Mouse (Mus musculus) neural tube, embryonic 13.5 days (tissue): ENCODE results near the gene Sorbs1. TPM values are rescaled to one million over a fixed set of nuclear protein-coding genes. Genes with fewer than 3 reads are reported as not detected.

ENCODE experiments used
- ATAC-seq: fragments of 200-750 bp; cut with Nextera tagmentation; 2 replicates; pipeline ENCODE4 v1.8.0; 2017; ENCODE audit warnings: low read depth, mild to moderate bottlenecking, moderate TSS enrichment, moderate library complexity
- H3K27ac ChIP-seq: fragments of 300-500 bp; sonication (generic); replicated peaks from 2 replicates; pipeline ENCODE4 v1.5.1; 2015; ENCODE audit warnings: moderate library complexity, mild to moderate bottlenecking, inconsistent platforms
- H3K27me3 ChIP-seq: fragments of 300-500 bp; sonication (generic); 2 replicates; pipeline ENCODE4 v1.6.1; 2015; ENCODE audit warnings: mild to moderate bottlenecking, inconsistent platforms
- H3K36me3 ChIP-seq: fragments of 300-500 bp; sonication (generic); 2 replicates; pipeline ENCODE4 v1.6.1; 2015; ENCODE audit warnings: mild to moderate bottlenecking, inconsistent platforms
- H3K4me1 ChIP-seq: fragments of 300-500 bp; sonication (generic); replicated peaks from 2 replicates; pipeline ENCODE4 v1.6.1; 2015; ENCODE audit warnings: inconsistent platforms
- H3K4me2 ChIP-seq: fragments of 300-500 bp; sonication (generic); 2 replicates; pipeline ENCODE4 v1.6.1; 2015; ENCODE audit warnings: inconsistent platforms, mild to moderate bottlenecking, moderate library complexity
- H3K4me3 ChIP-seq: fragments of 300-500 bp; sonication (generic); 2 replicates; pipeline ENCODE4 v1.5.1; 2015; ENCODE audit warnings: mild to moderate bottlenecking, inconsistent platforms
- H3K9ac ChIP-seq: fragments of 300-500 bp; sonication (generic); 2 replicates; pipeline ENCODE4 v1.6.1; 2015; ENCODE audit warnings: moderate library complexity, mild to moderate bottlenecking, inconsistent platforms
- H3K9me3 ChIP-seq: fragments of 300-500 bp; sonication (generic); 2 replicates; pipeline ENCODE4 v1.6.1; 2016; ENCODE audit warnings: inconsistent platforms
- WGBS: fragments of 180-500 bp; shearing (Covaris S2); methylation state at CpG from one replicate; pipeline ENCODE4 v1.1.7; 2015; 5-methylcytosine and 5-hydroxymethylcytosine counted together
- polyA plus RNA-seq: library from polyadenylated mRNA; unstranded; fragments of >200 nt; fragmentation: Nextera tagmentation; extraction: Ambion mirVana; gene quantifications from 2 replicates; pipeline ENCODE4 v1.2.1, GENCODE M21; 2015

Sorbs1 gene
- polyA plus RNA-seq, 1 experiment from 2014 or later = 105 TPM

DNA sequence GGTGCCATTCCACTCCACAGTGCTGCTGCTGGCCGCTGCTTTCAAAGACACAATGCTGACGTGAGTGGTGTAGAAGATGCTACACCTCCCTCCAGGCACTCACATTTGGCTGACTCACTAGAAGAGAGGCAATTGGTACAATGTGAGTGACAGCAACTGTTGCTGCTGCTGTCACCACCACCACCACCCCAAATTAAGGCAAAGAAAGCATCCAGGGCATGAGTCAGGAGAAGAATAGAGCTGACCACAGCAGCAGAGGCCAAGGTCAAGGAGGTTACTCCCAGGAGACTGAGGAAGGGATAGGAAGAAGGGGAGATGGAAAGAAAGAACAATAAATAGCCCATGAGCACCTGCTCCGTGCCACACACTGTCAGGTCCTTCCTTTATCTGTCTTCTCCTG lies 84.4 kb downstream of the Sorbs1 start:
- no peak overlapping the region for H3K27ac ChIP-seq
- WGBS = 87% methylated on average over 3 of the region's 3 CpGs
- no peaks in the 10 kb centered on the region for H3K27me3 ChIP-seq
- H3K4me2 ChIP-seq = no peak overlapping the region
- H3K36me3 ChIP-seq = no peaks in the 10 kb centered on the region
- ATAC-seq = no peak
- H3K4me3 ChIP-seq = no peak overlapping the region
- peaks cover 36% of the 10 kb centered on the region for H3K4me1 ChIP-seq
- no peaks in the 10 kb centered on the region for H3K9me3 ChIP-seq
- no peak overlapping the region for H3K9ac ChIP-seq

- no peaks in the 10 kb centered on the region for H3K36me3 ChIP-seq
- H3K27me3 ChIP-seq = no peaks in the 10 kb centered on the region
- H3K27ac ChIP-seq = peak overlapping the region; percentile 64
- no peaks in the 10 kb centered on the region for H3K9me3 ChIP-seq
- H3K9ac ChIP-seq = no peak overlapping the region
- H3K4me3 ChIP-seq = no peak overlapping the region
- peak; percentile 83 for ATAC-seq
- peaks cover 27% of the 10 kb centered on the region for H3K4me1 ChIP-seq
- H3K4me2 ChIP-seq = no peak overlapping the region
- 81% methylated on average over 16 of the region's 16 CpGs for WGBS
Observed at GRCm38 (mm10) chr19:40426103-40426960, 87.2 kb downstream of the Sorbs1 start.

DNA sequence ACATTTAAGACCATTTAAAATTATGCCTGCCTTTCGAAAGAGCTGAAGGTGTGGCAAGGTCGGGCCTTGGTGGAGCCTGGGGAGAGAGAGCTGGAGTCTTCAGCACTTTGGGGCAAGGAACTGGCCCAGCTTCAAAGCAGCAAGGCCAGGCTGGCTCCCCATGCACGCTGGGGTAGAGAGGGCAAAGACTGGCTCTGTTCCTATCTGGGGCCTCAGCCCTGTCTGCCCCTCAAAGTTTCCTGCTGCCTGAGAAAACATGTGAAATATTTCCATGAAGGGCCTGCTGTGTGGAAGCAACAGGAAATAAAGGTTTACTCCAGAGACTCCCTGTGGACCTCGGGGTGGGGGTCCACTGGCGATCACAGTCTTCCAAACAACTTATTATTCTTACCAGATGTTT lies 88.3 kb downstream of the Sorbs1 start:
- Histone ChIP-seq H3K9me3 (no peaks in the 10 kb centered on the region), H3K27me3 (no peaks in the 10 kb centered on the region), H3K4me3 (no peak overlapping the region), H3K27ac (peak overlapping the region; percentile 64), H3K9ac (no peak overlapping the region), H3K4me1 (peaks cover 33% of the 10 kb centered on the region), H3K36me3 (no peaks in the 10 kb centered on the region), H3K4me2 (no peak overlapping the region)
- no peak for ATAC-seq
- 62% methylated on average over 5 of the region's 5 CpGs for WGBS

- no peaks in the 10 kb centered on the region for H3K27me3 ChIP-seq
- H3K4me2 ChIP-seq = no peak overlapping the region
- no peak overlapping the region for H3K27ac ChIP-seq
- H3K9me3 ChIP-seq = no peaks in the 10 kb centered on the region
- H3K9ac ChIP-seq = no peak overlapping the region
- WGBS = 43% methylated on average over 7 of the region's 7 CpGs
- H3K36me3 ChIP-seq = no peaks in the 10 kb centered on the region
- H3K4me1 ChIP-seq = peaks cover 18% of the 10 kb centered on the region
- H3K4me3 ChIP-seq = no peak overlapping the region
- ATAC-seq = no peak
Observed at GRCm38 (mm10) chr19:40421037-40421436, 92.5 kb downstream of the Sorbs1 start.

DNA sequence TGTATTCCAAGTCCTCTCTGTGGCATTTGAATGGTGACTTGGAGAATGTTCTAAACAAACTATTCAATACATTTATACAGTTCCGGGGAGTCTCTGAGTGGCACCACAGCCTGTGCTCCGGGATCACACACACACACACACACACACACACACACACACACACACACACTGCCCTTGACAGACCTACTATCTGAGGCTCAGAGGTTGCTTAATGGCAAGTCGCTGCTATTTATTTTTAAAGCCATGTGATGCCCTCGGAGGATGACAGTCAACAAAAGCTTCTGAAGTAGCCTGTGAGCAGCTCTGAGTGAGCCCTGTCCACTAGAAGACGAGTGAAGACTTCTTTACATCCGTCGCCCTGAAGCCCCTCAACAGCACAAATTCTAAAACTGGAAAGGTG lies 94.3 kb downstream of the Sorbs1 start:
- Histone ChIP-seq H3K4me2 (no peak overlapping the region), H3K36me3 (no peaks in the 10 kb centered on the region), H3K9me3 (no peaks in the 10 kb centered on the region), H3K9ac (no peak overlapping the region), H3K27me3 (no peaks in the 10 kb centered on the region), H3K4me3 (no peak overlapping the region), H3K4me1 (peaks cover 16% of the 10 kb centered on the region), H3K27ac (no peak overlapping the region)
- no peak for ATAC-seq
- WGBS = 80% methylated on average over 7 of the region's 7 CpGs

- no peaks in the 10 kb centered on the region for H3K9me3 ChIP-seq
- no peak overlapping the region for H3K27ac ChIP-seq
- H3K4me2 ChIP-seq = no peak overlapping the region
- peaks cover 16% of the 10 kb centered on the region for H3K4me1 ChIP-seq
- H3K4me3 ChIP-seq = no peak overlapping the region
- 85% methylated on average over 8 of the region's 8 CpGs for WGBS
- H3K36me3 ChIP-seq = no peaks in the 10 kb centered on the region
- no peak for ATAC-seq
- H3K27me3 ChIP-seq = no peaks in the 10 kb centered on the region
- H3K9ac ChIP-seq = no peak overlapping the region
Observed at GRCm38 (mm10) chr19:40417155-40417821, 96.3 kb downstream of the Sorbs1 start.

GRCm38 (mm10) chr19:40415725-40416124 lies 97.9 kb downstream of the Sorbs1 start:
- Histone ChIP-seq H3K4me3 (no peak overlapping the region), H3K27me3 (no peaks in the 10 kb centered on the region), H3K4me2 (no peak overlapping the region), H3K9ac (no peak overlapping the region), H3K27ac (no peak overlapping the region), H3K4me1 (peaks cover 15% of the 10 kb centered on the region), H3K9me3 (no peaks in the 10 kb centered on the region), H3K36me3 (no peaks in the 10 kb centered on the region)
- ATAC-seq = no peak
- 87% methylated on average over 1 of the region's 1 CpGs for WGBS

GRCm38 (mm10) chr19:40414798-40415475 lies 98.6 kb downstream of the Sorbs1 start:
- peaks cover 19% of the 10 kb centered on the region for H3K4me1 ChIP-seq
- no peaks in the 10 kb centered on the region for H3K27me3 ChIP-seq
- no peaks in the 10 kb centered on the region for H3K9me3 ChIP-seq
- H3K4me2 ChIP-seq = no peak overlapping the region
- ATAC-seq = no peak
- no peaks in the 10 kb centered on the region for H3K36me3 ChIP-seq
- no peak overlapping the region for H3K9ac ChIP-seq
- no peak overlapping the region for H3K4me3 ChIP-seq
- H3K27ac ChIP-seq = peak overlapping the region; percentile 67
- 61% methylated on average over 11 of the region's 11 CpGs for WGBS

GRCm38 (mm10) chr19:40414386-40414785 lies 99.2 kb downstream of the Sorbs1 start:
- Histone ChIP-seq H3K9me3 (no peaks in the 10 kb centered on the region), H3K4me1 (peaks cover 19% of the 10 kb centered on the region), H3K27me3 (no peaks in the 10 kb centered on the region), H3K4me3 (no peak overlapping the region), H3K4me2 (no peak overlapping the region), H3K36me3 (no peaks in the 10 kb centered on the region), H3K27ac (no peak overlapping the region; the same call in 1 of the 2 replicates), H3K9ac (no peak overlapping the region)
- no peak for ATAC-seq
- WGBS = 72% methylated on average over 6 of the region's 6 CpGs

DNA sequence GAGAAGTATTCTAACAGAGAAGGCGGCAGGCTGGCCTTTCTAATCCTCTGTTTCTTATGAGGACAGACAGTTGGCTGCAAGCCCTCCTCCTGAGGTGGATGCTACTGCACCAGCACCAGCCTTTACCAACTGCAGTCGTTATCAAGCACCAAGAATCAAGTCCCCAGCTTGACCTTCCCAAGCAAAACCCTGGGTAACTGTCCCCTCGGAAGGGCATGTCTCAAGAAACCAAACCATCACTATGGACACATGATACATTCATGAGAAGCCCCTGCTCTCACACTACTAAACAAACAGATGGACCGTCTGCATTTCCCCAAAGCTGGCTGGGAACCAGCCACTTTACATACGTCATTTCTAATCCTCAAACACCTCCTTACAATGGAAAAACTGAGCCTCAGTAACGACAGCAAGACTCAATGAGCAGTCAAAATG lies 102.2 kb downstream of the Sorbs1 start:
- Histone ChIP-seq H3K27me3 (no peaks in the 10 kb centered on the region), H3K36me3 (no peaks in the 10 kb centered on the region), H3K9ac (no peak overlapping the region), H3K4me1 (peaks cover 19% of the 10 kb centered on the region), H3K4me2 (no peak overlapping the region), H3K27ac (no peak overlapping the region; the same call in 1 of the 2 replicates), H3K4me3 (no peak overlapping the region), H3K9me3 (no peaks in the 10 kb centered on the region)
- ATAC-seq = no peak
- 66% methylated on average over 6 of the region's 6 CpGs for WGBS

DNA sequence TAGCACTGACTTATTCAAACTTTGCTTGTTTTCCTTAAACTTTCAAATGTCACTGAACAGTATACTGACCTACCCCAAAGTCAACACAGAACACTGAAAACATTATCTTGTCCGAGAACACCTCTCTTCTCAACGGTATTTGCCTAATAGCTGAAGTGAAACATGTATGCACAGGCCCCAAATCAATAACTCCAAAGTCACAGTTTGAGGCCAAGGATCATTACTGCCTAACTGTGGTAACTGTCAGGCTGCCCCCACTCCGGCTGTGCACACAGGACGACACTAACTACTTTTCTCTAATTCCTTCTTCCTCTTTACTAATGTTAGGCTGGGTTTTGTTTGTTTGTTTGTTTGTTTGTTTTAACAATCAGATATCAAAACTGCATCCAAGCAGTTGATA lies 103.1 kb downstream of the Sorbs1 start:
- 83% methylated on average over 4 of the region's 4 CpGs for WGBS
- Histone ChIP-seq H3K4me3 (no peak overlapping the region), H3K9me3 (no peaks in the 10 kb centered on the region), H3K36me3 (no peaks in the 10 kb centered on the region), H3K4me1 (peaks cover 19% of the 10 kb centered on the region), H3K27me3 (no peaks in the 10 kb centered on the region), H3K4me2 (no peak overlapping the region), H3K27ac (no peak overlapping the region), H3K9ac (no peak overlapping the region)
- ATAC-seq = no peak

- H3K36me3 ChIP-seq = no peaks in the 10 kb centered on the region
- no peak overlapping the region for H3K4me2 ChIP-seq
- no peak for ATAC-seq
- peak overlapping the region; percentile 52 for H3K27ac ChIP-seq
- H3K27me3 ChIP-seq = no peaks in the 10 kb centered on the region
- H3K4me3 ChIP-seq = no peak overlapping the region
- no peak overlapping the region for H3K9ac ChIP-seq
- no peaks in the 10 kb centered on the region for H3K9me3 ChIP-seq
- 70% methylated on average over 9 of the region's 9 CpGs for WGBS
- H3K4me1 ChIP-seq = peaks cover 15% of the 10 kb centered on the region
Observed at GRCm38 (mm10) chr19:40410109-40410508, 103.5 kb downstream of the Sorbs1 start.
